Mouse (Mus musculus): ENCODE measurements around the gene Gpr62.
"Not testable (repeated sequence)": the region's sequence is repeated elsewhere in the genome, so short reads cannot be mapped to it uniquely, and the experiment has no call there.

The Gpr62 gene

GRCm38 (mm10) chr9:106465571-106466200 is at the start of gene Gpr62:
Gpr62 (minus strand) TSS chr9:106465938.
- no peak for DNase-seq (ENCODE audit: low read depth, low spot score)

GRCm38 (mm10) chr9:106514273-106514672 is 48.5 kb upstream of the Gpr62 start, which contains the start of gene Iqcf5:
Iqcf5 (plus strand) TSS chr9:106514573.
- no peak for DNase-seq (ENCODE audit: low read depth, low spot score)

GRCm38 (mm10) chr9:106513566-106513965 is 47.8 kb upstream of the Gpr62 start:
- DNase-seq (ENCODE audit: low read depth, low spot score) = no peak

GRCm38 (mm10) chr9:106512729-106513450 is 47.2 kb upstream of the Gpr62 start:
- DNase-seq (ENCODE audit: low read depth, low spot score) = no peak

- DNase-seq (ENCODE audit: low read depth, low spot score) = no peak
Measured at GRCm38 (mm10) chr9:106509356-106509755, 43.6 kb upstream of the Gpr62 start.

- no peak for DNase-seq (ENCODE audit: low read depth, low spot score)
Measured at GRCm38 (mm10) chr9:106504246-106504645, 38.5 kb upstream of the Gpr62 start.

- DNase-seq (ENCODE audit: low read depth, low spot score) = no peak
Measured at GRCm38 (mm10) chr9:106501846-106502245, 36.1 kb upstream of the Gpr62 start.

- no peak for DNase-seq (ENCODE audit: low read depth, low spot score)
Measured at GRCm38 (mm10) chr9:106499667-106500066, 33.9 kb upstream of the Gpr62 start, which contains the start of gene Iqcf1. Iqcf1 (plus strand) TSS chr9:106499967.

- DNase-seq (ENCODE audit: low read depth, low spot score) = not testable (repeated sequence)
Measured at GRCm38 (mm10) chr9:106487602-106488001, 21.9 kb upstream of the Gpr62 start.

- DNase-seq (ENCODE audit: low read depth, low spot score) = no peak
Measured at GRCm38 (mm10) chr9:106485076-106485475, 19.3 kb upstream of the Gpr62 start.

GRCm38 (mm10) chr9:106483606-106484005 is 17.9 kb upstream of the Gpr62 start:
- DNase-seq (ENCODE audit: low read depth, low spot score) = no peak

GRCm38 (mm10) chr9:106483136-106483535 is 17.4 kb upstream of the Gpr62 start:
- no peak for DNase-seq (ENCODE audit: low read depth, low spot score)

GRCm38 (mm10) chr9:106482578-106483115 is 16.9 kb upstream of the Gpr62 start:
- no peak for DNase-seq (ENCODE audit: low read depth, low spot score)

GRCm38 (mm10) chr9:106481676-106482075 is 15.9 kb upstream of the Gpr62 start:
- no peak for DNase-seq (ENCODE audit: low read depth, low spot score)

GRCm38 (mm10) chr9:106481075-106481474 is 15.3 kb upstream of the Gpr62 start:
- no peak for DNase-seq (ENCODE audit: low read depth, low spot score)

GRCm38 (mm10) chr9:106480541-106480940 is 14.8 kb upstream of the Gpr62 start:
- no peak for DNase-seq (ENCODE audit: low read depth, low spot score)

GRCm38 (mm10) chr9:106478101-106478500 is 12.4 kb upstream of the Gpr62 start:
- DNase-seq (ENCODE audit: low read depth, low spot score) = no peak

- DNase-seq (ENCODE audit: low read depth, low spot score) = no peak
Measured at GRCm38 (mm10) chr9:106477649-106478048, 11.9 kb upstream of the Gpr62 start.

GRCm38 (mm10) chr9:106476924-106477484 is 11.3 kb upstream of the Gpr62 start, which contains the start of gene Parp3:
Parp3 (minus strand) TSS chr9:106476949.
- DNase-seq (ENCODE audit: low read depth, low spot score) = peak; percentile 100

GRCm38 (mm10) chr9:106476002-106476923 is 10.5 kb upstream of the Gpr62 start:
- DNase-seq (ENCODE audit: low read depth, low spot score) = peak; percentile 87

- no peak for DNase-seq (ENCODE audit: low read depth, low spot score)
Measured at GRCm38 (mm10) chr9:106475663-106476001, 9.9 kb upstream of the Gpr62 start, which contains the start of gene Rrp9. Rrp9 (plus strand) TSS chr9:106475963.

Data from skeletal muscle tissue, adult 2 months (tissue).